Mouse (Mus musculus): ENCODE measurements around the gene Gripap1.

DNA sequence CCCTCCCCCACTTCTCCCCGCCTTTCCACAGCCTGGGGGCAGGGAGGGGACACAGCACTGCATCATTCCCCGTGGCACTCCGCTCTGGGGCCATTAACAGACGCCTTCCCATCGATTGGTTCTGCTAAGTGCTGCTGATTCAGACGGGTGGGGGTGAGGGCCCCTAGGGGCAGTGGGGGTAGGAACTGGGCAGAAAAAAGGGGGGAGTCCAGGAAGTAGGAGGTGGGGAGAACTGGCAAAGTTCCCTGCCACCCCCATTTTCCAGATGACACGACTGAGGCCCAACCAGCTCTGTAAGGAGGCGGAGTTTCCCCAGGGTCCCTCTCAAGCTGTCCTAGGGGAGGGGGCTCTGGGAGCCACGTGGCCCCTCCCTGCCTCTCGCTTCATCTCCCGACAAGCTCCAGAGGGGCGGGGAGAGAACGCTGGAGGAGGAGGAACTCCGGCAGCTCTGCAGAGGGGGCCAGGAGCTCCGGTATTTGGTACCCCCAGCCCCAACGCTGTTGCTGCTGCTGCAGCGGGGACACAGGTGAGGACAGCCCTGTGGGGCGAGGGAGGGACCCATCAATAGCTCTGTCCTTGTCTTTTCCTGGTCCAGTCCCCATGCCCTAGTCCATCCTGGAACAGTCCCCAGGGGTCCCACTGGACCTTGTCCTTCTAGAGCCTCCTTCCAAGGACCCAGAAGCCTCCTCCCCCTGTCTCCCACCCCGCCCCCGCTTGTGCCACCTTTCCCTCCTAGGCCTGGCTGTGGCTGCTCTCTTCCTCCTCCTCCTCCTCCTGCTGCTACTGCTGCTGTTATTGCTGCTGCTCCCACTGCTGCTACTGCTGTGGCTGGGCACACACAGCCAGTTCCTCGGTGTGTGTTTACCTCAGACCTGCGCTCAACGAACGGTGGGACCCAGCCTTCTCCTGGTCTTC, 32.6 kb downstream of the Gripap1 start, which contains the start of gene Kcnd1:
- TF ChIP-seq CTCF (IDR thresholded peaks at IDR 0.05; ENCODE audit: extremely low read depth, insufficient read length, insufficient replicate concordance, low read depth, low read length) (no peak), POLR2A (IDR thresholded peaks at IDR 0.05; ENCODE audit: low read depth, low read length) (no peak)
